Mouse (Mus musculus) embryonic stem cell, embryonic (primary cell): Measurements from ENCODE around the gene Tmem239.

Experiments
- CTCF ChIA-PET, 4 experiments: fragments of 300-600 bp in 2 of 4; fragments of 350-600 bp in 2 of 4; sonication (Branson Sonifier 250); formaldehyde crosslinking; loops; one replicate each; lab custom pipeline; 2022; ENCODE audit warnings: inconsistent platforms in 2 of 4; lab: Charles Lee
- POLR2A ChIA-PET, 4 experiments: fragments of 300-600 bp in 2 of 4; fragments of 350-600 bp in 2 of 4; sonication (Branson Sonifier 250); formaldehyde crosslinking; loops; one replicate each; lab custom pipeline; 2022; ENCODE audit warnings: antibody characterized with exemption in 4 of 4, inconsistent platforms in 1 of 4; lab: Charles Lee

Gene Tmem239

GRCm38 (mm10) chr2:130406178-130406577 lies at the start of gene Tmem239:
TSS of gene Tmem239 (plus strand) at chr2:130406478.
- ChIA-PET POLR2A (interaction anchor here in 2 of 4 experiments (0.6 to 2.0 kb wide), 8 partner anchors 11 to 117 kb away, joined by 3 to 8 read pairs (median 4); partner anchors contain the start of genes Pced1a (in 1 of the 2) and Vps16 (in 1 of the 2)), CTCF (interaction anchor here in 2 of 4 experiments (0.8 to 1.6 kb wide), 4 partner anchors 15 to 117 kb away, joined by 3 read pairs; no protein-coding TSS in a partner anchor)

DNA sequence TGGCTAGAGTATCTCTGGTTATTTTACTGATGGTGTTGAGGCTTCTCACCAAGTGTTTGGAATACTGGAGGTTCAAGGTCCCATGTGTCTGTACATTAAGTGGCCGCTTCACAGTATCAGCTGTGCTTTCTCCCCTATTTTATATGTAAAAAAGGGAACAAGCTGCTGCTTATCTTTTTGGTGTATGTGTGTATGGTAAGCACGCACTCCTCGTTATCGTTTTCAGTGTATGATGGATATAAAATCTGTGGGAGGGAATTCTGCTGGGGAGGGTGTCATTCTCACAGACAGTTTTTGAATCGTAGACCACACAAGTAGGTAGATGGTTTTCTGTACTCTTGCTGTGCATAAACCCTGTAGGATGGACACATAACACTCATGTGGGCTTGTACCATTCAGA lies 48.7 kb upstream of the Tmem239 start:
- ChIA-PET POLR2A (interaction anchor here in 1 of 4 experiments (0.9 kb wide), 2 partner anchors 9 to 79 kb away, joined by 3 read pairs; no protein-coding TSS in a partner anchor), CTCF (no interaction called here)

DNA sequence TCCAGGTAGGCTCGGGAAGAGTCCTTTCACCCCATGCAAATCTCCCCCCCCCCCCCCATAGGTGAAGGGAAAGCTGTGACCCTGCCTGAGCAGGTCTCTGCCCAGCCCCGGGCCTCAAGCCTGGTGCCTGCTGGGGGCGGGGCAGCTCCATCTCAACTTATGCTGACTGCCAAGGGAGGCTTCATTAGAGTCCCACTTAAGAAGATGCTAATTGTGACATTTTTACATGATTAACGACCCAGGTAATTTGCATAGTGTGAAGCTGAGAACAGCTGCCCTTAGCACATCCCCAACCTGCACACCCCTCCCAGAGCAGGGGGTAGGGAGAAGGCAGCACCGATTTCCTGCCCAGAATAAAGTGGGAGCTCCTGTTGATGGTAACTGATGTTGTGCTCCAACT lies 47.4 kb upstream of the Tmem239 start:
- POLR2A ChIA-PET: interaction anchor here in 3 of 4 experiments (0.6 to 1.4 kb wide), 9 partner anchors 9 to 305 kb away, joined by 3 to 5 read pairs (median 3); partner anchors contain the start of genes Idh3b (in 2 of the 3), Ddrgk1 (in 1 of the 3), Ebf4 (in 1 of the 3) and Pced1a (in 1 of the 3)
- CTCF ChIA-PET: interaction anchor here in 2 of 4 experiments (0.6 to 1.0 kb wide), 2 partner anchors 84 to 308 kb away, joined by 6 to 15 read pairs; partner anchors contain the start of gene Nop56 (in 1 of the 2)

- ChIA-PET POLR2A (interaction anchor here in 3 of 4 experiments (0.6 to 2.8 kb wide), 15 partner anchors 10 to 531 kb away, joined by 3 to 16 read pairs (median 4); partner anchors contain the start of genes Nop56 (in 1 of the 3), Pced1a (in 1 of the 3) and Vps16 (in 1 of the 3)), CTCF (interaction anchor here in 3 of 4 experiments (0.6 to 1.6 kb wide), 18 partner anchors 8 to 200 kb away, joined by 3 to 8 read pairs (median 3); partner anchors contain the start of gene Tmem239 (in 1 of the 3))
Observed at GRCm38 (mm10) chr2:130362511-130363026, 43.7 kb upstream of the Tmem239 start.

- CTCF ChIA-PET: interaction anchor here in 3 of 4 experiments (0.6 to 1.2 kb wide), 6 partner anchors 11 to 72 kb away, joined by 3 to 5 read pairs (median 4); no protein-coding TSS in a partner anchor
- POLR2A ChIA-PET: interaction anchor here in 2 of 4 experiments (0.9 to 1.7 kb wide), 9 partner anchors 8 to 270 kb away, joined by 3 to 5 read pairs (median 3); partner anchors contain the start of genes Idh3b (in 1 of the 2), Pced1a (in 1 of the 2) and Vps16 (in 1 of the 2)
Observed at GRCm38 (mm10) chr2:130365211-130366094, 40.8 kb upstream of the Tmem239 start.

DNA sequence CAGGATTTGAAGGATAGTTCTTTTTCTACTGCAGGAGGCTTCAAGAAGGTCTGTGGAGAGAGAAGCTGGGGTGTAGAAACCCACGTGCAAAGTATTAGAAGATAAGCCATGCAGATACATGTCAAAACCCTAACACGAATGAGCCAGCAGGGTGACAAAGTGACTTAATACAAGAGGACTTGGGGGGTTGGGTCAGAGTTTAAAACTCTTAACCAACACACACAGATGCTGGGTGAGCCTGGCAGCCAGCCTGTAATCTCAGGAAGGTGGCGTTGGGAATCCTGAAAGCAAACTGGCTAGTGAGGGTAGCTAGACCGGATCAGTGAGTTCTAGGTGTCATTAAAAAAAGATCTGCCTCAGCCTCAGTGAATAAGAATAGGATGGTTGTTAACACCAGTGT lies 38.9 kb upstream of the Tmem239 start:
- POLR2A ChIA-PET: no interaction called here
- CTCF ChIA-PET: no interaction called here

DNA sequence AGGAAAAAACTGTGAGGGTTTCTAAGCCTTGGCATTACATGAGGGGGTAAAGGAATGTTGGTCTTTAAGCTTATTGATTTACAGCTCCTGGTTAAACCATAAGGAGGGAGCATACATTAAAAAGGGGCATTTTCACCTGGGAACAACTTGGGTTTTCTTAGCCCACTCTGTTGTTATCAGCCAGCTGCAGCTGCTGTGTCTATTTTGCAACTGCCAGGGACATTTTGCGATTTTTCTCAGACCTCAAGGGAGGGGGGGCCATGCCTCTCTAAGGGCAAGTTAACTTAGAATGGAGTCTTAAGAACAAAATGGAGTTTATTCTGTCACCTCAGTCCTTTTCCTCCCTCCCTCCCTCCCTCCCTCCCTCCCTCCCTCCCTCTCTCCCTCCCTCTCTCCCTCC lies 33.3 kb upstream of the Tmem239 start:
- ChIA-PET CTCF (interaction anchor here in 1 of 4 experiments (0.7 kb wide), 1 partner anchor 40 kb away, joined by 3 read pairs; no protein-coding TSS in a partner anchor), POLR2A (interaction anchor here in 2 of 4 experiments (0.6 to 0.8 kb wide), 2 partner anchors 9 to 118 kb away, joined by 3 read pairs; no protein-coding TSS in a partner anchor)

GRCm38 (mm10) chr2:130374951-130375350 lies 31.3 kb upstream of the Tmem239 start:
- CTCF ChIA-PET: interaction anchor here in 1 of 4 experiments (1.0 to 1.9 kb wide), 2 partner anchors 9 to 14 kb away, joined by 3 to 8 read pairs; no protein-coding TSS in a partner anchor
- POLR2A ChIA-PET: interaction anchor here in 2 of 4 experiments (0.7 to 1.4 kb wide), 6 partner anchors 9 to 22 kb away, joined by 3 to 5 read pairs (median 4); no protein-coding TSS in a partner anchor

GRCm38 (mm10) chr2:130383205-130383604 lies 23.1 kb upstream of the Tmem239 start:
- ChIA-PET POLR2A (no interaction called here), CTCF (interaction anchor here in 1 of 4 experiments (1.3 kb wide), 1 partner anchor 41 kb away, joined by 3 read pairs; the partner anchor contains the start of genes Pced1a and Vps16)

GRCm38 (mm10) chr2:130383895-130384294 lies 22.4 kb upstream of the Tmem239 start:
- ChIA-PET POLR2A (interaction anchor here in 2 of 4 experiments (0.9 to 1.0 kb wide), 3 partner anchors 9 to 109 kb away, joined by 3 read pairs; partner anchors contain the start of gene Nop56 (in 1 of the 2)), CTCF (interaction anchor here in 1 of 4 experiments (1.3 kb wide), 1 partner anchor 40 kb away, joined by 3 read pairs; the partner anchor contains the start of genes Pced1a and Vps16)

- CTCF ChIA-PET: interaction anchor here in 1 of 4 experiments (1.6 kb wide), 1 partner anchor 24 kb away, joined by 3 read pairs; no protein-coding TSS in a partner anchor
- POLR2A ChIA-PET: interaction anchor here in 1 of 4 experiments (1.5 to 1.6 kb wide), 2 partner anchors 12 to 20 kb away, joined by 3 to 4 read pairs; no protein-coding TSS in a partner anchor
Observed at GRCm38 (mm10) chr2:130386212-130386611, 20.1 kb upstream of the Tmem239 start.

DNA sequence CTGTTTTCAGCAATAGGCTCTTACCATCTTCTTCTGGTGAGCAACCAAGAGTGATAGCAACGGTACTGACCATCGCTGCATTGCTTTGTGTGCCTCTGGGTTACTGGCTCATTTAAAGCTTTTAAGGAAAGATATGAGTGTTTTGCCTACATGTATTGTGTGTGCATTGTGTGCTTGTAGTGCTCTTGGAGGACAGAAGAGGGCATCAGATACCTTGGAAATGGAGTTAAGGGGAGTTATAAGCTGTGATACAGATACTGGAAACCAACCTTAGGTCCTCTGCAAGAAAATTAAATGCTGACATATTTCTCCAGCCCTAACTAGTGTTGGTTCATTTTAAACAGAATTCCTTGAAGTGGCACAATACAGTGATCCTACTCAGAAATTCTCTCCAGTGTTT lies 17.5 kb upstream of the Tmem239 start:
- ChIA-PET POLR2A (interaction anchor here in 3 of 4 experiments (0.6 to 2.0 kb wide), 9 partner anchors 14 to 113 kb away, joined by 3 to 5 read pairs (median 4); no protein-coding TSS in a partner anchor), CTCF (interaction anchor here (0.5 to 2.2 kb wide), 45 partner anchors 10 to 867 kb away, joined by 3 to 26 read pairs (median 4); partner anchors contain the start of genes Mrps26 (in 2 of the 4), Pced1a (in 1 of the 4) and Vps16 (in 1 of the 4))

- ChIA-PET CTCF (interaction anchor here in 1 of 4 experiments (0.6 to 1.0 kb wide), 2 partner anchors 16 to 954 kb away, joined by 3 to 4 read pairs; partner anchors contain the start of gene Tmem239), POLR2A (interaction anchor here in 2 of 4 experiments (0.7 to 1.4 kb wide), 6 partner anchors 15 to 273 kb away, joined by 3 to 5 read pairs (median 4); partner anchors contain the start of genes Ddrgk1 (in 1 of the 2), Nop56 (in 1 of the 2) and Tmem239 (in 1 of the 2))
Observed at GRCm38 (mm10) chr2:130390993-130391625, 15.2 kb upstream of the Tmem239 start.

DNA sequence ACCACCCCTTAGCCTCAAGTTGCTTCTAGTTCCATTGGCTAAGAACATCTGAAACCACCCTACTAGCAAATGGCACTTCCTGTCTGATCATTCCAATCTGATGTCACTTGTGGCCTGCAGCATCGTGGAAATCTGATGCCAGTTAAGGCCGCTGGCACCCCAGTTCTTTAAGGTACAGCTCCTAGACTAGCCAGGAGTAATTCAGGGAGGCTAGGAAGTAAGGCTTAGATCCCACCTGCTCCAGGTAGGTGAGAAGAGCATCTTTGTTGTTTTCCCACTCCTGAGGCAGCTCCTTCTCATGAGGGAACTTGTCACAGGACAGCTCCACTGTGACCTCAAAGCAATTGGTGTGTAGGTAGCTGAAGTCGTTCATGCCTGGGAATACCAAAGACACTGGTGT lies 13.4 kb upstream of the Tmem239 start:
- ChIA-PET CTCF (no interaction called here), POLR2A (interaction anchor here in 1 of 4 experiments (0.7 kb wide), 1 partner anchor 102 kb away, joined by 4 read pairs; no protein-coding TSS in a partner anchor)

GRCm38 (mm10) chr2:130395696-130396095 lies 10.6 kb upstream of the Tmem239 start:
- POLR2A ChIA-PET: interaction anchor here in 1 of 4 experiments (1.3 kb wide), 1 partner anchor 10 kb away, joined by 6 read pairs; the partner anchor contains the start of genes 1700020A23Rik, Gm28372 and Tmem239
- CTCF ChIA-PET: no interaction called here
